Mouse (Mus musculus): Measurements from ENCODE around the gene Ripor2. TPM values are rescaled to one million over a fixed set of nuclear protein-coding genes. Genes with fewer than 3 reads are reported as not detected.
A peak's percentile ranks its signal among the peaks of the same experiment; 100 is the strongest.

Ripor2 gene
- polyA plus RNA-seq, 1 experiment from 2014 or later = 16.3 TPM

DNA sequence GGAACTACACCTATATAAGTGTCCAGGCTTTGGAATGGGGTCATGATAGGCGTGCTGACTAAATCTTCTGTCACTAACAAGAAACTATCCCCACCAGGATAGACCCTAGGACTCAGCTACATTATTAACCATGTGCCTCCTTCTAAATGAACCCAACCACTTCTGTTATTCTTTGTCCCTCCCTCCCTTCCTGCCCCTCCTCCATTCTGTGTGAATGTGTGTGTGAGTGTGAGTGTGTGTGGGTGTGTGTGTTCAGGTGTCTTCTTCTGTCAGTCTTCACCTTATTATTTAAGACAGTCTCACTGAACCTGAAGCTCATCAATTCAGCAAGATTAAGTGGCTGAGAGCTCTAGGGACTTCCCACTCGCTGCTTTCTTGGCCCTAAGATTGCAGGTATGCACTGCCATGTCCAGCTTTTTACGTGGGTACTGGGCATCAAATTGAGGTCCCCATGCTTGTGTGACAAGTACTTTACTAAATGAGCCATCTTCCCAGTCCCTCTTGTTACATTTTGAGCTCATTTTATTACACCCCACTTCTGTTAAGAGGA lies 58.9 kb downstream of the Ripor2 start:
- ATAC-seq (ENCODE audit: low FRiP score) = no peak
- peak overlapping the region; percentile 95 for H3K4me2 ChIP-seq (replicated peaks)
- peaks cover 9% of the 10 kb centered on the region for H3K27me3 ChIP-seq
- WGBS = 76% methylated on average over 3 of the region's 3 CpGs
- H3K4me3 ChIP-seq = no peak overlapping the region
- H3K27ac ChIP-seq = 0 out of 2 replicates have a peak overlapping the region, but pooled peaks have one; percentile 26
- no peak overlapping the region for H3K9ac ChIP-seq
- peaks cover 39% of the 10 kb centered on the region for H3K4me1 ChIP-seq
- H3K36me3 ChIP-seq = no peaks in the 10 kb centered on the region
- no peaks in the 10 kb centered on the region for H3K9me3 ChIP-seq (replicated peaks)

DNA sequence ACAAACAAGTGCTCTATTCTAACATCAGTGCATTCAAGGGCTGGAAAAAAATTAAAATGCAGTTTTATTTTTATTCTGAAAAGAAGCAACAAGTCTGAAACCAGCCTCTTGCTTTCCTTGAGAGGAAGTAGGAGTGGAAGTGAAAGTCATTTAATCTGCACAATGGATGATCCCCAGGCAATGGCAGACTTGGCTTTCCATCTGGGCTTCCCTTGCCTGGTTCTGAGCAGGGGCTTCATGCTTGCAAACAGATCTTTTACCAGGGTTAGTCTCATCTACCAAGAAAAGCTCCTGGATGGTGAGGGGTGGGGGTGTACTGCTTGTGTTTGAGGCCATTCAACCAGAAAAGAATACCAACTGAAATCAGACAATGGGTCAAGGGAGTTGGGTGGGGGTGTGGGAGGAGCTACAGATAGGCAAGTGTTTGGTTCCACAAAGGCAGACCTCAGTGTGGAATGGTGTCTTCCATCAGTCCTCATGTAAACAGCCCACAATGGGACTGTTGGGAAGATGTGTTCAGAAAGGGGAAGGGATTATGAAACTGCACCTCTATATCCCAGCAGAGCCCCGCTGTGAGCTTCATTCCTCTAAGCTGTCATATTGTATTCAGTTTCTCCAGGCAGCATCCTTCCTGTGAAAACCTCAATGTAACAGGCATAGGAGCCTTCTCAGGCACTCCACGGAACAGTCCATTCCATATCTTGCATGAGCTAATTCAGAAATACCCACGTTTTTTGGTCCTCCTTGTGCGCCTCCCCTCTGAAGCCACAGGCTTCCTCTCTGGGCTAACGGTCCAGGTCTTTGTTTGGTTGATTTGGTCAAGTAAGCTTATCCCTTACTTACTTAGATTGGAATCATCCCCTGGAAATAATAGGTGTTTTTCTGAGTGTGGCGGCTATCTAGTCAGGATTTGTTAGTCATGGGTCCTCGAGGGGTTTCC lies 59.8 kb downstream of the Ripor2 start:
- Histone ChIP-seq H3K9me3 (replicated peaks) (no peaks in the 10 kb centered on the region), H3K4me1 (peaks cover 39% of the 10 kb centered on the region), H3K9ac (no peak overlapping the region), H3K4me2 (replicated peaks) (0 out of 2 replicates have a peak overlapping the region, but pooled peaks have one; percentile 17), H3K27ac (no peak overlapping the region), H3K27me3 (peaks cover 9% of the 10 kb centered on the region), H3K36me3 (no peaks in the 10 kb centered on the region), H3K4me3 (no peak overlapping the region)
- 54% methylated on average over 7 of the region's 7 CpGs for WGBS
- no peak for ATAC-seq (ENCODE audit: low FRiP score)

DNA sequence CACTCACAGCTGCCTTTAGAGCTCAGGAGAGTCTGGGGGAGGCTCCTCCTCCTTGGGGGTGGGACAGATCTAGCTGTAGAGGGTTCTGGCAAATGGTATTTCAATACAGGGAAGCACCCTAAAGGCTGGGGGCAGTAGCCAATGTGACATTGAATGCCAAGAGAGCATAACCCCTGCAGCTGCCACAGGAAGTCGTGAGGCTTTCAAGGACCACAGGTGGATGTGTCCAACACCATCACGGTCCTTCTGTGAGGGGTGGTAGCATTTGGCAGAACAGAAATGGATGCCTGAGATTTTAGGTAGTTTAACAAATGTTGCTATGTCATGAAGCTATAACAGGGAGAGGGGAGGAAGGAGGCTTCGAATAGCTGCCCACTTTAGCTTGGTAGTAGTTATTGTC lies 63.2 kb downstream of the Ripor2 start:
- no peak for ATAC-seq (ENCODE audit: low FRiP score)

DNA sequence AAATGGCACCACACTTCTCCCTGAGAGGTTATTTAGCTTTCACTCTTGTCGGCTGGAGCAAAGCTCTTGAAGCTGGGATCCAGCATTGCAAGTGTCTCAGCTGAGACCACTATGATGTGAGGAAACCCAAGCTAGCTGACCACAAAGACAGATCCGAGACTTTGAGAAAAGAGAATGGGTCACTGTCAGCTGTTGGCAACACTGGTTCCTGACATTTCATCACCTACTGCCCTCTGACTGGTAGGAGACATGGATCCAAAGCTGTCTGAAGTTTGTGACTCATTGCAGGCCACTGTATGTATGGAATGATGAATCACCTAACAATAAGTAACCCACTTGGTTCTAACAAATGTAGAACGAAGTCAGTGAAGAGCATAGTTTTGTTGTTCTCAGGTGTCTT lies 64.3 kb downstream of the Ripor2 start:
- Histone ChIP-seq H3K27me3 (no peaks in the 10 kb centered on the region), H3K4me2 (replicated peaks) (no peak overlapping the region), H3K4me1 (peaks cover 15% of the 10 kb centered on the region), H3K9ac (no peak overlapping the region), H3K4me3 (no peak overlapping the region), H3K9me3 (replicated peaks) (no peaks in the 10 kb centered on the region), H3K27ac (no peak overlapping the region), H3K36me3 (no peaks in the 10 kb centered on the region)
- WGBS = 83% methylated on average over 3 of the region's 3 CpGs
- ATAC-seq (ENCODE audit: low FRiP score) = no peak

More for the DNA sequence above, 63.2 kb downstream of the Ripor2 start:
- Histone ChIP-seq H3K9me3 (replicated peaks) (no peaks in the 10 kb centered on the region), H3K36me3 (no peaks in the 10 kb centered on the region), H3K27ac (no peak overlapping the region), H3K4me1 (peaks cover 21% of the 10 kb centered on the region), H3K27me3 (no peaks in the 10 kb centered on the region), H3K9ac (no peak overlapping the region), H3K4me2 (replicated peaks) (no peak overlapping the region), H3K4me3 (no peak overlapping the region)
- 85% methylated on average over 3 of the region's 3 CpGs for WGBS

DNA sequence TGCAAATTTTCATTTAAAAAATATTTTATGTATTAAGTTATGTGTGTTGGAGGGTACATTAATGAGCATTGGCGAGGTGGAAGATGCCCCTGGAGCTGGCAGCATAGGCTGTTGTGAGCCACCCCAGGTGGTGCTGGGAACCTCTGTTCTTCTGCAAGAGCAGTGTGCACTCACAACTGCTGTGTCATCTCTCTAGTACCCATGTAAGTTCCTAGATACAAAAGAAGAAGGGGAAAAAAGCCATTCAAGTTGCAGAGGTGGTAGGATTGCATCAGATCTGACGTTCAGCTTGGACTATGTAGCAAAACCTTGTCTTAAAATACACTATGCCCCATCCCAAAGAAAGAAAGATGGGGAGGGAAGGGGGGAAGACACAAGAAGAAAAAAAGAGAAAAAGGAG lies 65.5 kb downstream of the Ripor2 start:
- Histone ChIP-seq H3K36me3 (no peaks in the 10 kb centered on the region), H3K4me1 (peaks cover 7% of the 10 kb centered on the region; the same call in 1 of the 2 replicates), H3K4me2 (replicated peaks) (no peak overlapping the region), H3K9ac (no peak overlapping the region), H3K9me3 (replicated peaks) (no peaks in the 10 kb centered on the region), H3K27me3 (no peaks in the 10 kb centered on the region), H3K27ac (no peak overlapping the region), H3K4me3 (no peak overlapping the region)
- no peak for ATAC-seq (ENCODE audit: low FRiP score)
- WGBS = 84% methylated on average over 2 of the region's 2 CpGs

DNA sequence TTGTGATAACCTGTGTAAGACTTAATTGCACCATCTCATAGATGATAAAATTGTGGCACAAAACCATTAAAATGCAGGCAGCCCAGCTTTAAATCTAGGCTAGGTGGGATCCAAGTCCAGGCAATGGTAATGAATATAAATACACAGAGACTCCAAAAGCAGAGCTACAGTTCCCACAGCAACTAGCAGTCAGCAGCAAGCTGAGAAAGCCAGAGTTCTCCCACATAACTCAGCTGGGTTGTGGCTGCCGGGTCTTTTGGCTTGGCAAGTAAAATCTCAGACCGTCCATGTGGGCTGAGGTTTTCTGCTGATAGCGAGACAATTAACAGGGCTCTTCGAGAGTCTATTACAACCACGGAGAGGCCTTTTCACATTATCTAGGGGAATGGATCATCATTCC lies 66.0 kb downstream of the Ripor2 start:
- H3K4me2 ChIP-seq (replicated peaks) = no peak overlapping the region
- H3K27ac ChIP-seq = peak overlapping the region; percentile 40

DNA sequence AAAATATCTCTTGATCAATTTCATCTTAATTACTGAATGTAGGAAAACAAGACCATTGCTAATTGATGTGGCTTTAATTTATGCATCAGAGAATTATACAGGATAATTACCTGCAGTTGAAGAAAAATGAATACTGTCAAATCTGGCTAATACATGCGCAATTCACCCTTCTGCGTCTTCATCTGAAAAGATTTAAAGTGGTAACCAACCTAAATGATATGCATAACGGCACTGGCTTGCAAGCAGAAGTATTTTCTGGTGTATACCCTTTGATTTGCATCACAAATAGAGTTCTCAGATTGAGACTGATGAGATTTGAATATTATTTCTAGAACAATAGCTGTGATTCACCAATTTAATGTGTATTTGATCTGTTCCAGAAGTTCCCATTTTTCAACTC lies 66.7 kb downstream of the Ripor2 start:
- 59% methylated on average over 3 of the region's 3 CpGs for WGBS
- no peaks in the 10 kb centered on the region for H3K36me3 ChIP-seq
- peak overlapping the region; percentile 40; the same call in 1 of the 2 replicates for H3K27ac ChIP-seq
- H3K4me2 ChIP-seq (replicated peaks) = no peak overlapping the region
- no peaks in the 10 kb centered on the region for H3K9me3 ChIP-seq (replicated peaks)
- peaks cover 5% of the 10 kb centered on the region; the same call in 1 of the 2 replicates for H3K4me1 ChIP-seq
- no peak overlapping the region for H3K4me3 ChIP-seq
- no peaks in the 10 kb centered on the region for H3K27me3 ChIP-seq
- no peak for ATAC-seq (ENCODE audit: low FRiP score)
- H3K9ac ChIP-seq = no peak overlapping the region

More for the DNA sequence above, 66.0 kb downstream of the Ripor2 start:
- Histone ChIP-seq H3K9me3 (replicated peaks) (no peaks in the 10 kb centered on the region), H3K4me1 (peaks cover 7% of the 10 kb centered on the region; the same call in 1 of the 2 replicates), H3K36me3 (no peaks in the 10 kb centered on the region), H3K9ac (no peak overlapping the region), H3K27me3 (no peaks in the 10 kb centered on the region), H3K4me3 (no peak overlapping the region)
- 68% methylated on average over 5 of the region's 5 CpGs for WGBS
- no peak for ATAC-seq (ENCODE audit: low FRiP score)

DNA sequence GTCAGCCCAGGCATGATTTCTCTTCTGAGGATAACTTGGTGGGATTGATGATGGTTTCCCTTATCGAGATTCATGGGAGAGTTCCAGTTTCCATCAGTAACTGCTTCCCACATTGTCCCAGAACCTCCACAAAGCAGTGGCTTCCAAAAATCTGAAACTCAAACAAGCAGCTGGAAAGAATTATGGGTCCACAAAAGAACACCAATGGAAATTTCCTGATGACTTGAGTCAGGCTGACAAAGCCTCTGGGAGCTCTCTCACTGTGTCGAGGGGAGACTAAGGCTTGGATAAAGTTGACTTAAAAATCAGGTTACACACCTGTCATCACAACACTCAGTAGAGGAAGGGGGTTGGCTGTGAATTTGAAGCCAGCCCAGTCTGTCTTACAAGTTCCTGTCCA lies 67.1 kb downstream of the Ripor2 start:
- Histone ChIP-seq H3K27me3 (no peaks in the 10 kb centered on the region), H3K36me3 (no peaks in the 10 kb centered on the region), H3K4me3 (no peak overlapping the region), H3K9ac (no peak overlapping the region), H3K27ac (no peak overlapping the region), H3K4me2 (replicated peaks) (no peak overlapping the region), H3K9me3 (replicated peaks) (no peaks in the 10 kb centered on the region), H3K4me1 (peaks cover 3% of the 10 kb centered on the region; the same call in 1 of the 2 replicates)
- WGBS = 62% methylated on average over 2 of the region's 2 CpGs
- ATAC-seq (ENCODE audit: low FRiP score) = no peak

DNA sequence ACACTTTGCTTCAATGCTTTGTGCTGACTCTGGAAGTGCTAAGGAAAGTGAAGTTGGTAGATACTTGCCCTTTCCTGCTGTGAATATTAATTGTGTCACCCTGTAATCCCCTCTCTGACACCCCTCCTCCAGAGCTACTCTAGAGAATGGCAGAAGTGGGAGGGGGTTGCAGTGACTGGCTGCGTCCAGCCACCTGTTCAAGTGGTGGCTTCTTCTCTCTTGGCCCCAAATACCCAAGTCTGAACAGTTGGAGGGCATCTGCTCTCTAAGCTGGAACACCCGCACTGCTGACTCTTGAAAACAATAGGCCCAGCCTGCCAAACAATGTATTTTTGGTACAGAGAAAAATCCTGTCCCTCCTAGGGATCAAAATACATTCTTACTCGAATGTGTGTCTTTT lies 69.0 kb downstream of the Ripor2 start:
- ATAC-seq (ENCODE audit: low FRiP score) = no peak

DNA sequence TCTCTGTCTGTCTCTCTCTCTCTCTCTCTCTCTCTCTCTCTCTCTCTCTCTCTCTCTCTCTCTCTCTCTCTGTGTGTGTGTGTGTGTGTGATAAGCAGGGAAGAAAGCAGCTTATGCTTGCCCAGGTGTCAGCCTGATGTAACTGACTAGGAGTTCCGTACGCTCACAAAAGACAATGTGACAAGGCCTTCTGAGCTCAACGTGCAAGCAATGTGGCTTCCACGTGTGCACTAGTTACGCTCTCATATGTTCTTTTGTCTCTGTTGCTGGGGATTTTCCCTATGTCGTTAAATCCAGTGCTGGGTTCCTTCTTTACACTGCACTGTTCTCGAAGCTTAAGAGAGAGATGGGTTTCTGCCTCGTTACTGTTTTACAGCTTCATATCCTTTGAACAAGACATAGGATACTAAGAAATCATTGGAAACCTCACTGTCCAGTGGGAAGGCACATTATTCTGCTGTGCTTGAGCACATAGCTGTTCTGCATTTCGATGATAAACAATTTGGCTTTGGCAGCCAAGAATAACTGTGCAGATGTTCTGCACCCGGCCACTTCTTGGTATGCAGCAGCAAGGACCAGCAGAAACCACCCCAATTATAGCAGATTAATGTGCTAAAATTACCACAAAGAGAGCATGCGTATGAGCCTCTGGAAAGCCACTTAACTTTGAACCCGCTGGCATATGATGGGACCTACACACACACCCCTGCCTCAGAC lies 73.1 kb downstream of the Ripor2 start:
- no peak for ATAC-seq (ENCODE audit: low FRiP score)
- H3K27ac ChIP-seq = peak overlapping the region; percentile 60
- H3K4me2 ChIP-seq (replicated peaks) = no peak overlapping the region
- WGBS = 68% methylated on average over 12 of the region's 12 CpGs
- no peak overlapping the region for H3K9ac ChIP-seq
- H3K9me3 ChIP-seq (replicated peaks) = no peaks in the 10 kb centered on the region
- no peak overlapping the region for H3K4me3 ChIP-seq
- H3K4me1 ChIP-seq = peaks cover 14% of the 10 kb centered on the region
- no peaks in the 10 kb centered on the region for H3K27me3 ChIP-seq
- H3K36me3 ChIP-seq = no peaks in the 10 kb centered on the region

More for the DNA sequence above, 69.0 kb downstream of the Ripor2 start:
- 70% methylated on average over 3 of the region's 3 CpGs for WGBS
- no peaks in the 10 kb centered on the region for H3K9me3 ChIP-seq (replicated peaks)
- H3K36me3 ChIP-seq = no peaks in the 10 kb centered on the region
- H3K27me3 ChIP-seq = no peaks in the 10 kb centered on the region
- H3K9ac ChIP-seq = no peak overlapping the region
- no peak overlapping the region for H3K4me2 ChIP-seq (replicated peaks)
- H3K27ac ChIP-seq = no peak overlapping the region
- no peak overlapping the region for H3K4me3 ChIP-seq
- H3K4me1 ChIP-seq = peaks cover 9% of the 10 kb centered on the region; the same call in 1 of the 2 replicates

DNA sequence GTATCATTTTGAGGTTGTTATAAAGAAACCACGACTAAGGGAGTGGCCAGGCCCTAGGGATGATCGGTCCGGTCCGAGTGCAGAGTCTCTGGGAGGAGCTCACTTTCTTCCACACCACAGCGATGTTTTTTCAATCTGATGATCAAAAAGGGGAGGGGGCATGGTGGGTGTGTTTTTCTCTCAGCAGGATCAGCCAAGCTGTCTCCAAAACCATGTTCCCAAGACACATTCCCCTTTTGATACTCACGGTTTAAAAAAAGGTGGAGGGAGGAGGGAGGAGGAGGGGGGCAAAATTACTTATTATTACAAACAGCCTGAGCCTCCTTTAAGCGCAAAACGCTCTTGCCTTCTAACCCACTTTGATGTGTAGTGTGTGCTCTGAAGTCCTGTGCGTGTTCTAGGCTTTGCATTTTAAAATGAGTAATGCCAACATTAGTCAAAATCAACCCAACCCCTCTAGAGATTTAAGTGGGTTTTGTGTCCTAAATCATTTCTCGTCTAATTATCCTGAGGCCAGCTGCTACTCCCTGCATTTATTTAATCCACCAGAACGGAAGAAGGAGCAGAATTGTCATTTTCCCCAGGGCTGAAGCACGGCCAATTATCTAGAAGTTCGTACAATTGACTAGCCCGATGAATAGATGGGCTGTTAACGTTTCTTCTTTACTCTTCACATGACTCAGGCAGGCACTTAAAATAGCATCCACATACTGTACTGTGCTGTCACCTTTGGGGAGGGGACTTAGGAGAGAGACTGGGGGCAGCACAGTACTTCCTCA lies 74.9 kb downstream of the Ripor2 start:
- H3K27ac ChIP-seq = peak overlapping the region; percentile 80
- H3K4me1 ChIP-seq = peaks cover 14% of the 10 kb centered on the region
- ATAC-seq (ENCODE audit: low FRiP score) = peak; percentile 90
- no peak overlapping the region for H3K4me3 ChIP-seq
- H3K9me3 ChIP-seq (replicated peaks) = no peaks in the 10 kb centered on the region
- no peak overlapping the region for H3K9ac ChIP-seq
- no peaks in the 10 kb centered on the region for H3K36me3 ChIP-seq
- H3K27me3 ChIP-seq = no peaks in the 10 kb centered on the region
- peak overlapping the region; percentile 35 for H3K4me2 ChIP-seq (replicated peaks)
- 19% methylated on average over 15 of the region's 15 CpGs for WGBS
